Mouse (Mus musculus) spleen, postnatal 4 days (tissue): ENCODE measurements around the gene Mvd.

Experiments used
- DNase-seq, 2 experiments: peaks; one replicate each; pipeline ENCODE4 v3.0.0; 2022; ENCODE audit warnings: low spot score in 2 of 2

The Mvd gene

GRCm38 (mm10) chr8:122443262-122444006 is at the start of gene Mvd:
Gene Mvd, minus strand, starts transcription at chr8:122443422.
- peak; percentile 98 to 99 for DNase-seq

- DNase-seq, result no peak
These were observed 45.2 kb upstream of the Mvd start for GRCm38 (mm10) chr8:122488387-122488786.

- DNase-seq, result no peak
These were observed 41.6 kb upstream of the Mvd start for GRCm38 (mm10) chr8:122484831-122485230.

GRCm38 (mm10) chr8:122483877-122484276 is 40.7 kb upstream of the Mvd start:
- no peak for DNase-seq

GRCm38 (mm10) chr8:122482448-122482847 is 39.2 kb upstream of the Mvd start:
- DNase-seq, result no peak

- DNase-seq, result peak; percentile 92 to 98
These were observed 32.5 kb upstream of the Mvd start, which contains the start of the genes Rnf166 and Ctu2 for GRCm38 (mm10) chr8:122475580-122476320. Gene Rnf166, minus strand, starts transcription at chr8:122476064. Gene Ctu2, plus strand, starts transcription at chr8:122476143.

GRCm38 (mm10) chr8:122474951-122475560 is 31.8 kb upstream of the Mvd start:
- peak; percentile 54 to 75 for DNase-seq

GRCm38 (mm10) chr8:122473911-122474421 is 30.7 kb upstream of the Mvd start:
- DNase-seq, result no peak

- DNase-seq, result no peak
These were observed 27.5 kb upstream of the Mvd start for GRCm38 (mm10) chr8:122470691-122471090.

- DNase-seq, result no peak
These were observed 26.7 kb upstream of the Mvd start for GRCm38 (mm10) chr8:122469965-122470364.

- DNase-seq, result no peak
These were observed 26.2 kb upstream of the Mvd start for GRCm38 (mm10) chr8:122469407-122469806.

GRCm38 (mm10) chr8:122467816-122468215 is 24.6 kb upstream of the Mvd start:
- DNase-seq, result no peak

GRCm38 (mm10) chr8:122464985-122465384 is 21.8 kb upstream of the Mvd start:
- no peak for DNase-seq

- no peak for DNase-seq
These were observed 20.7 kb upstream of the Mvd start for GRCm38 (mm10) chr8:122463651-122464640.

GRCm38 (mm10) chr8:122462510-122462909 is 19.3 kb upstream of the Mvd start:
- no peak for DNase-seq

- no peak for DNase-seq
These were observed 18.4 kb upstream of the Mvd start for GRCm38 (mm10) chr8:122461473-122462148.

- DNase-seq, result peak; percentile 62 to 81
These were observed 17.6 kb upstream of the Mvd start, which contains the start of gene Snai3 for GRCm38 (mm10) chr8:122460524-122461472. Gene Snai3, minus strand, starts transcription at chr8:122460733.

GRCm38 (mm10) chr8:122459990-122460389 is 16.8 kb upstream of the Mvd start:
- DNase-seq, result no peak

- DNase-seq, result no peak
These were observed 16.1 kb upstream of the Mvd start for GRCm38 (mm10) chr8:122459218-122459900.
